Mouse (Mus musculus) lung, adult 18-20 months (tissue): ENCODE measurements around the gene Slc25a45.

Source experiments
- DNase-seq, 2 experiments: peaks; one replicate each; pipeline ENCODE4 v3.0.0; 2022; ENCODE audit warnings: mixed read lengths in 2 of 2

The Slc25a45 gene

GRCm38 (mm10) chr19:5840890-5841388 is 36.7 kb upstream of the Slc25a45 start:
- peak in 1 of 2 experiments; percentile 16 for DNase-seq

DNA sequence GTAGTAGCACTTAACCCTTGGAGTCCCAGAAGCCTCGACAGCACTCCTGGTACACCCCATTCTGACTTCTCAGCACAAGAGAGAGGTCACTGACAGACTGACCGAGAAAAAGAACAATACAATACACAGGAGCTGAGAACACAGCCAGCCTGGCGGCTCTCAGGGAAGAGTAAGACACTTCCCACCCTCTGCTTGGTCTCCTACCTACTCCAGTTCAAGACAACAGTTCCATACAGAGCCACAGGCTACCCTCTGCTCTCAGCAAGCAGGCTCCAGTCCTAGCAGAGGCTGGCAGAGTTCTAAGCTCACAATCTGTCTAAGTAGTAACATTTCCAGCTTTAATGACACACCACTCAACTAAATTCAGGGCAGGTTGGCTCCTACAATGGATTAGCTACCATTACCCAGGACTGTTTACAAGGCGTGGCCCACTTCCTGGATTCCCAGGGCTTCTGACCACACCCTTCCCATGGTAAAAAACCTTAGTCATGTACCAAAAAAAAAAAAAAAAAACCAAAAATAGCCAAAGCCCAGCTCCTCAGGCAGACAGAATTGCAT is 36.1 kb upstream of the Slc25a45 start:
- peak; percentile 71 to 78 for DNase-seq

- peak in 1 of 2 experiments; percentile 24 for DNase-seq
These were observed 35.4 kb upstream of the Slc25a45 start for GRCm38 (mm10) chr19:5841999-5842784.

DNA sequence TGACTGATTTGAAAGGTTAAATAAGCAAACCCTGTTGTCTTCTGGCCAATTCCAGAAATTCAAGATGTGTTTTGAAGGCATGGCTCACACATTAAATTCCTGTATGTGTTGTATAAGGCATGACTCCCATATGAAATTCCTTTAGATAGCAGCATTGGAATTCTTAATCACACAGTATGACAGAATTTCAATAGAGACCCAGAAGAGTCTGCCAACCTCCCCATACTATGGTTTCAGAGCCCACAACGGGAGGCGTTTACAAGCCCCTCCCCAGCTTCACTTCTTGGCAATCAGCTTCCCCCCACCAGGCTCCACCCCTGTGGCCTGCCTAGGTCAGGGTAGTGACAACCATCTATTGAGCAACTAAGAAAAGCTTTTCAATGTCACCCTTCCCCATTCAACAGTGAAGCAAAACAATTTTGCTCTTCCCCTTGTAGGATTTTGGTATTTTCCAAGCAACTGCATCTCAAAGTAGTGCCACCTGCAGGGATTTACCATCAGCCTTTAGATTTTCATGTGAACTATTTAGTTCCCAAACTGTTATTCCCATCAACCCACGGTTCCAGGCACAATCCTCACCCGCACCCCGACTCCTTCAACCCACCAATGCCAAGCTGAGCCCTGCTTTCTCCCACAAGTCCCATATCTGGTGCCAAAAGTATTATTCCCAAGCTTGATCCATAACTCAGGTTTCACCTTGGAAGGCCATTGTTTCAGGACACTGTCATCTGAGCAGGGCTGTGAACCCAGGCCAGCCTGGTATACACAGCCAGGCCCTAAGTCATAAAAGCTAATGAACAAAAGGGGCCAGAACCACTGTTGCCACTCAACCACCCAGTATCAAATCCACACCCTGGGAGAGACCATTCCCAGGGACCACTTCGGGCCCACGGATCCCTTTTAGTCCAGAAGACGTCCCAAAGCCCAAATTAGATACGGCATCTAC is 34.5 kb upstream of the Slc25a45 start:
- DNase-seq, result peak; percentile 75 to 77

- peak; percentile 64 for DNase-seq
These were observed 33.6 kb upstream of the Slc25a45 start for GRCm38 (mm10) chr19:5843781-5844691.

- no peak for DNase-seq
These were observed 32.7 kb upstream of the Slc25a45 start for GRCm38 (mm10) chr19:5844831-5845318.

- peak; percentile 96 to 97 for DNase-seq
These were observed 32.1 kb upstream of the Slc25a45 start for GRCm38 (mm10) chr19:5845319-5846135.

DNA sequence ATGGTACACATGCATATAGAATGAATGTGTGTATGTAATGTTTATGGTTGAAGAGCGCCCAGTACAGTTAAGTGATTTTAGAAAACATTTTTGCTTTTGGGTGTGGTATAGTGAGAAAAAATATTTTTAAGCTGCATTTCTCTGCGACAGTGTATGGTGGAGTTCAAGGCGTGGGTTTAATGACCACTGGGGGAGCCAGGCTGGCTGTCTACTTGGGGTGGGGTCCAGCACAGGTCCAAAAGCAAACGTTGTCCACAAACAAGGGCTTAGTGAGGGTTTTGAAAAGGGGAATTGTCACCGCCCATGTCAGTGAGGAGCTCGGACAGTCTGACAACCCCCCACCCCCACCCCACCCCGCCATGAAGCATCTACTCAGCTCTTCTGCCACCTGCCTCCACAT is 31.5 kb upstream of the Slc25a45 start:
- no peak for DNase-seq

DNA sequence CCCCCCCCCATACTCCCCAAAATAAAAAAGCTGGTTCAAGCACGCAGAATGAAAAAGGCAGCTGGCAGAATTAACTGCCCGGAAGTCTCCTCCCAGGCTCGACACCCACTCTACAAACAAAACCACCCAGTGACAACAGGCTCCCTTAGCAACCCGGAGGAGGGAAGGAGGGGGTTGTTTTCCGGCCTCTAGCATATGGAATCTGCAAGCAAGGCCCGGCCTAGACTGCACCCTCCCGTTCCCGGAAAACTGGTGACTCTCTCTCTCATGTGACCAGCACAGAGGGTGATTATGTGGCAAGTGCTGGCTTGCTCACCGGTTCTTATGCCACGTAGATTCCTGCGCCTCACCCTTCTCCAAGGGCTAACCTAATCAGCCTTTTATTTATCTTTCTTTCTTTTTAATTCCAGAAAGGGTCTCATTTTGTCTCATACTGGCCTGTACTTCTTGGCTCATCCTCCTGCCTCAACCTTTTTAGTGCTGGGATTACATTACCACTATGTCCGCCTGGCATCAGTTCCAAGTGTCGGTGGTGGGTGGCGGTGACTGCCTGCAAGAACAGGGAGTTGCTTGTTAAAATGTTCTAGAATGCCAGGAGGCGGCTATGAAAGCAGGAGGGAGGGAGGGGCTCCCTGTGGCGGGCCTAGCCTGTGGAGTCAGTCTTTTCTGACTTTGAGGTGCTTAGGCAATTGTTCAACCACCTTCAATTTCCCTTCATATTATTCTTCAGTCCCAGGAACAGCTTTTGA is 30.9 kb upstream of the Slc25a45 start:
- peak; percentile 97 to 98 for DNase-seq

DNA sequence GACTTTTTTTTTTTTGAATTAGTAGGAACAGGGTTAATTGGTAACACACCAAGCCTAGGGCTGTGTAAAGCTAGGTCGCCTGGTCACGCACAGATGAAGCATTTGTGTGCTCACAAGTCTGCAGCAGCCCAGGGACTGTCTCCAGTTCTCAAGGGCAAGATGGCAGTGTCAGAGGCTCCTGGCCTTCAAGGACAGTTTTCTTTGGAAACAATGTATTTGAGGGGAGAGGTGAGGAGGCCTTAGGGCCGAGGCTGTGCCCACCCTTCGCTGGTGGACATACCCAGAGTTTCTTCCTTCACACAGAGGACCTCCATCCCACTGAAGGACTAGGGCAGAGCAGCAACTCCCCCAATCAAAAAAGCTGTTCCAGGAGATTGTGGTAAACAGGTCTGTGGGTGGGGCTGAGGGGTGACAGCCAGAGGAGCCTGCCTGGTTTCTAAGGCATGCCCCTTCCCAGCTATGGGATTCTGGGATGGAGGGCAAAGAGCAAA is 30.3 kb upstream of the Slc25a45 start:
- peak; percentile 52 to 61 for DNase-seq

GRCm38 (mm10) chr19:5848032-5848825 is 29.4 kb upstream of the Slc25a45 start:
- peak; percentile 83 to 87 for DNase-seq

- DNase-seq, result peak; percentile 72 to 81
These were observed 28.6 kb upstream of the Slc25a45 start for GRCm38 (mm10) chr19:5848826-5849672.

DNA sequence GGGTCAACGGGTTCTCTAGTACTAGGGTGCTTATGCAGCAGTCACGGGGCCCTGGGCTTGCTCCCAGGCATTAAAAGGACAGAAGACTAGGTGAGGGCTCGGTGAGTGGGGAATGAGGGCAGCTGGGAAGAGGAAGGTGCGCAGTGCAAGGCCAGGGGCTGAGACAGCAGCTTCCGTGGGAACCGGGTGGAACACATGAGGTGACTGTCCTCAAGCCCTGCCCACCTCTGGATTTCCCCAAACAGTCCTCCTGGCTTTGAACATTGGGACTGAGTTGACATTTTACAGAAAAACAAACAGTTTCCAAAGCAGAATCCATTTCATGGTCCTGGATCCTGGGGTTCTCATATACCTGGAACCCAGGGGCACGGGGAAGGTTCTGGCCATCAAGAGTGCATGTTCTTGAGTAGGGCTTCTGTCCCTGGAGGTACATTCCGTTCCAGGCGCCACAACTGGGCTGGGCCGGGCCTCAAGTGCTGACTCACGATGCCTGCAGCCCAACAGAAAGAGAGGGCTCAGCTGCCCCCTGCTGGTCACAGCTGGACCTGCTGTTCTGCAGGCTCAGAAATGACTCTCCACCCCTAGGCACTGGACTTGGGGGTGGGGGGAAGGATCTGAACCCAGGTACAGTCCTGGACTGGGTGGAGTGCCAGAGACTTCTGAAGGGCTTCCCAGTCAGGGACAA is 27.6 kb upstream of the Slc25a45 start:
- peak; percentile 96 to 97 for DNase-seq

GRCm38 (mm10) chr19:5850860-5851259 is 26.7 kb upstream of the Slc25a45 start:
- no peak for DNase-seq

GRCm38 (mm10) chr19:5851481-5851971 is 26.1 kb upstream of the Slc25a45 start:
- no peak for DNase-seq

GRCm38 (mm10) chr19:5852035-5852722 is 25.4 kb upstream of the Slc25a45 start:
- DNase-seq, result no peak

GRCm38 (mm10) chr19:5856604-5857003 is 21.0 kb upstream of the Slc25a45 start:
- DNase-seq, result no peak
